Mouse (Mus musculus): ENCODE data around the gene Hoxc5. TPM values are rescaled to one million over a fixed set of nuclear protein-coding genes. Genes with fewer than 3 reads are reported as not detected.
A peak's percentile ranks its signal among the peaks of the same experiment; 100 is the strongest.

The Hoxc5 gene
- polyA plus RNA-seq, 1 experiment from 2014 or later: not detected

DNA sequence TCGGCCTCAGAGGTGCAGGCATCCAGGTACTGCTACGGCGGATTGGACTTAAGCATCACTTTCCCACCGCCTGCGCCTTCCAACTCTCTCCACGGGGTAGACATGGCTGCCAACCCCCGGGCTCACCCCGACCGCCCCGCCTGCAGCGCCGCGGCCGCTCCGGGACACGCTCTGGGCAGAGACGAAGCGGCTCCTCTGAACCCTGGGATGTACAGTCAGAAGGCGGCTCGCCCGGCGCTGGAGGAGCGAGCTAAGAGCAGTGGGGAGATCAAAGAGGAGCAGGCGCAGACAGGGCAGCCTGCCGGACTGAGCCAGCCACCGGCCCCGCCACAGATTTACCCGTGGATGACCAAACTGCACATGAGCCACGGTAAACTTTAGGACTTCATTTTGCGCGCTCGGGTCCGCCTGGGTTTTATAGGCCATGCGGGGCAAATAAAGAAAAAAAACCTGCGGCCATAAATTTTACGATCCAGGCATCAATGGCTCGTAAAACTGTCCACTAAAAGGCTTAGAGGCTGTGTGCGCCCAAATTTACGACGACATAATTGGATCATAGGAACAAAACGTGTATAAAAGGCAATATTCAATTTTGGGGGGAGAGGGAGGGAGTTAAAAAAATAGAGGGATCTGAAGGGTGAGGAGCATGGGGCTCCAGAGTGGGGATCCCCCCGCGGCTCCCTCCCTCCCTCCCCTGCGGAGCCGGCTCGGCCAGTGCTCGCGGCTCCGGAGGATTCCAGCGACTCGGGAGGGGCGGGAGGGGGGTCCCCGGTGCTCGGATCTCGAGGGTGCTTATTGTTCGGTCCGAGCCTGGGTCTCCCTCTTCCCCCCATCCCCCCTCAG lies 47.1 kb downstream of the Hoxc5 start:
- Histone ChIP-seq H3K4me1 (peaks cover 5% of the 10 kb centered on the region), H3K4me3 (replicated peaks) (0 out of 2 replicates have a peak overlapping the region, but pooled peaks have one; percentile 4), H3K27me3 (peaks cover 99% of the 10 kb centered on the region), H3K4me2 (0 out of 2 replicates have a peak overlapping the region, but pooled peaks have one; percentile 10), H3K27ac (no peak overlapping the region), H3K9me3 (no peaks in the 10 kb centered on the region), H3K36me3 (replicated peaks) (no peaks in the 10 kb centered on the region), H3K9ac (no peak overlapping the region)
- under 1% methylated on average over 43 of the region's 57 CpGs for WGBS
- ATAC-seq (ENCODE audit: low FRiP score): no peak

DNA sequence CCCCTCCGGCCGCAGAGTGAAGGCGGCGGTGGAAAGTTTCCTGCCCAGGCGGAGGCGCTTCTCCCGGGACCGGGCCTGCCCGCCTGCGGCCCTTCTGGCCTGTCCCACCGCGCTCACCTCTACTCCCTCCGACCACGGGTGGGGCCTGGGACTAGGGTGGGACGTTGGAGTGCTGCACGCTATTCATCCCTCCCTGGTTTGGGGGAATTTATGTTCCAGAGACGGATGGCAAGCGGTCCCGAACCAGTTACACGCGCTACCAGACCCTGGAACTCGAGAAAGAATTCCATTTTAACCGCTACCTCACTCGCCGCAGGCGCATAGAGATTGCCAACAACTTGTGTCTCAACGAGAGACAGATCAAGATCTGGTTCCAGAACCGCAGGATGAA lies 47.8 kb downstream of the Hoxc5 start:
- Histone ChIP-seq H3K4me1 (peaks cover 5% of the 10 kb centered on the region), H3K36me3 (replicated peaks) (no peaks in the 10 kb centered on the region), H3K27ac (no peak overlapping the region), H3K4me3 (replicated peaks) (0 out of 2 replicates have a peak overlapping the region, but pooled peaks have one; percentile 4), H3K9ac (no peak overlapping the region), H3K27me3 (peaks cover 99% of the 10 kb centered on the region), H3K4me2 (no peak overlapping the region), H3K9me3 (no peaks in the 10 kb centered on the region)
- ATAC-seq (ENCODE audit: low FRiP score): no peak
- under 1% methylated on average over 28 of the region's 28 CpGs for WGBS

DNA sequence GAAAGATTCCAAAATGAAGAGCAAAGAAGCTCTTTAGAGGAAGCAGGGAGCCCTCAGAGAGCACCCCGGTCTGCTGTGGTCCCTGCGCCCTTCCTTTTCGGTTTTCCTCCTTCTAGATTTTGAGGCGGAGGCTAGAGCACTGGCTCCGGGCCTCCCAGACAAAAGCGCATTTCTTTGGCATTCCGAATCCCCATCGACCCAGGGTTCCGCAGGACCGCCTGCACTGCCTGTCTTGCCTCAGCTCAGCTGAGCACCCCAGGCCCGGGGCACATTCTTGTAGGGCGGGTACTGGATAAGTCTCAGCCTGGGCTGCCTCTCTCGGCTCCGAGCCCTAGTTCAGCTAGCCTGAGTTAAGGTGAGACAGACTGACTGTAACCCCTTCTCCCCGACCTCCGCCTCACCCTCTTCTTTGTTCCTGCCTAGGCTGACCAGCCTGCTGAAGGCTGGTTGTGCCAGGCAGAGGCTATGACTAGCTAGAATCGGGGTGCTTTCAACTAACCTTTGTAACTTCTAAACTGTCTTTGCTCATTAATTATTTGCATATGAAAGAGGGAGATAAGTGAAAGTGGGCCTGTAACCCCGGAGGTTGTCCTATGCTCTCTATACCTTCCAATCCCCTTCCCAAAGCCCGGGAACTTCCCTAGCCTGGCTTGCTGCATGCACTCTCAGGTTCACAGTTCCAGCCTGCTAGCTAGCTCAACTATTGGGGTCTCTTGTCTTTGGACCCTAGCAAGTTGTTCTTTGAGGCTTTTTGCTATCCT lies 48.3 kb downstream of the Hoxc5 start:
- ATAC-seq (ENCODE audit: low FRiP score): no peak
- no peaks in the 10 kb centered on the region for H3K9me3 ChIP-seq
- no peak overlapping the region for H3K9ac ChIP-seq
- H3K4me2 ChIP-seq: no peak overlapping the region
- peaks cover 5% of the 10 kb centered on the region for H3K4me1 ChIP-seq
- H3K36me3 ChIP-seq (replicated peaks): no peaks in the 10 kb centered on the region
- no peak overlapping the region for H3K4me3 ChIP-seq (replicated peaks)
- H3K27ac ChIP-seq: no peak overlapping the region
- H3K27me3 ChIP-seq: peaks cover 99% of the 10 kb centered on the region
- under 1% methylated on average over 19 of the region's 19 CpGs for WGBS

DNA sequence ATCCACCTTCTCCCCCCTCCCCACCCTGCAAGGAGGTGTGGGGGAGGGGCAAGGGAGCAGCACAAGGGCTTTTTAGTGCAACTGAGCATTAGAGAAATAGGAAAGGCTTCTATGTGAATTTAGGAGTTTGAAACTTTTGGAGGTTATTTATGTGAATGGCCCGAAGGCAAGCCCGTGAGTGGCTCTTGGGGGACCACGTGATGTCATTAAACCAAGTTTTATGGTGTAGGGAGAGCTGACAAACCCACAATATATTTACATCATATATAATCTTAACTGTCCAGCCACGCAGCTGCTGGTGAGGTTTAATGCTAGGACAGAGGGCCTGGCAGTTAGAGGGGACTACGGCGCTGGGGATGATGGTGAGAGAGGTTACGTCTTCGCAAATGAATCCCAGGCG lies 51.4 kb downstream of the Hoxc5 start, which contains the start of gene Hoxc4:
Gene Hoxc4 (plus strand): TSS at position 299 of the 400 bp plus-strand sequence.
- WGBS: 6% methylated on average over 9 of the region's 9 CpGs
- no peaks in the 10 kb centered on the region for H3K36me3 ChIP-seq (replicated peaks)
- H3K9ac ChIP-seq: no peak within 1 kb of the TSS
- no peak within 1 kb of the TSS for H3K4me2 ChIP-seq
- peaks cover 5% of the 10 kb centered on the region for H3K4me1 ChIP-seq
- peaks cover 99% of the 10 kb centered on the region for H3K27me3 ChIP-seq
- no peak within 1 kb of the TSS for H3K27ac ChIP-seq
- ATAC-seq (ENCODE audit: low FRiP score): no peak
- no peak within 1 kb of the TSS for H3K4me3 ChIP-seq (replicated peaks)
- no peaks in the 10 kb centered on the region for H3K9me3 ChIP-seq

DNA sequence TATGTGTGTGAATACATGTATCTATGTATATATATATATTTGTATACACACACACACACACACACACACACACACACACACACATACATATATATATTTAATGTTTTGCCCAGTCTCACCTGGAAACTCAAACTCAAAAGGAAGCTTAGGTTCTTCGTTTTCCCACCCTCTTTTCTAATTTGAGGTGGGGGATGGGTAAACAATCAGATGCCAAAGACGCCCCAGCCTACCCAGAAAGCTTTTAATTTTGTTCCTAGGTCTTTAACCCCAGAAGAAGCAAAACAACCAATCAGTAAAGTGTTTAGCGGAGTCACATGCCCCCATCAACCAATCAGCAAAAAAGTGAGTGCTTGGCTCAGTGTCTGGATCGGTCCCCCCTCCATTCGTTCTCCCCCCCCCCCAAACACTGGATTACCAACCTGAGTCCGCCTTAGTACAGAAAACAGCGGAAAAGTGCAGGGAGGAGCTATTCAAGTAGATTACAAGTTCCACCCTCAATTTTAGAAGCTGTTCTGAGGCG lies 53.7 kb downstream of the Hoxc5 start:
- ATAC-seq (ENCODE audit: low FRiP score): no peak
- H3K4me3 ChIP-seq (replicated peaks): no peak overlapping the region
- H3K4me1 ChIP-seq: no peaks in the 10 kb centered on the region
- no peak overlapping the region for H3K27ac ChIP-seq
- WGBS: under 1% methylated on average over 8 of the region's 8 CpGs
- H3K4me2 ChIP-seq: no peak overlapping the region
- no peaks in the 10 kb centered on the region for H3K9me3 ChIP-seq
- peaks cover 97% of the 10 kb centered on the region for H3K27me3 ChIP-seq
- no peaks in the 10 kb centered on the region for H3K36me3 ChIP-seq (replicated peaks)
- H3K9ac ChIP-seq: no peak overlapping the region

DNA sequence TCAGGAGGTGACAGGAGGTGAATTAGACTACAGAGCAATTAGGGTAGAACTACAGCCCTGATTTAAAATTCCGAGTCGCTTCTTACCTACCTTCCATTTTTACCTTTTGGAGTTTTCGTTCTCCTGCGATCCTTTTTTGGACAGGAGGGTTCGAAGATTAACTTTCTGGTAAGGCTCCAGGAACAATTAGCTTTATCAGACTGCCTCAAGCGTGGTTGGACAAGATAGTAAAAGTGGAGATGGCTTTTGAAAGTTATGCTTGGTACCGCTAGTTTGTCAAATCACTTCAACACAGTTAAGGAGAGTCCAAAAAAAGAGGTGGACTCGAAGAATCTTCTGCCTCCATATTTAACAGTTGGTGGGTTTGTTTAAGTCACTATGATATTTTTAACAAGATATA lies 54.3 kb downstream of the Hoxc5 start:
- no peak overlapping the region for H3K4me3 ChIP-seq (replicated peaks)
- no peaks in the 10 kb centered on the region for H3K36me3 ChIP-seq (replicated peaks)
- H3K27me3 ChIP-seq: peaks cover 97% of the 10 kb centered on the region
- 7% methylated on average over 8 of the region's 8 CpGs for WGBS
- ATAC-seq (ENCODE audit: low FRiP score): no peak
- H3K9me3 ChIP-seq: no peaks in the 10 kb centered on the region
- H3K27ac ChIP-seq: no peak overlapping the region
- no peak overlapping the region for H3K9ac ChIP-seq
- H3K4me1 ChIP-seq: no peaks in the 10 kb centered on the region
- no peak overlapping the region for H3K4me2 ChIP-seq

DNA sequence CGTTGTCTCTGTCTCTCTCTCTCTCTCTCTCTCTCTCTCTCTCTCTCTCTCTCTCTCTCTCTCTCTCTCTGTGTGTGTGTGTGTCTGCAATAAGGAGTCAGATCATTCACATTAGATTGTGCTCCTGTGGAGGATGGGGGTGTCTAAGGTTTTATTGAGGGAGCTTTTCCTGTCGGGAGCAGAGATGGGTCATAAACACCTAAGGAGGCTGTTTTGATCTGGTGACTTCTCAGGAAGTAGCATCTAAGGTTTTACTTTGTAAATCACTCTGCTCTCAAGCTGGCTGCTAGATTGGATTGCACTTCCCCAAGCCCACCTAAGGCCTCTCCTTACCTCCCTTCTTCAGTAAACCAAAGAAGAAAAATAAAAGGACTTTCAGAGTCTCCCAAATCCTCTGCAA lies 56.9 kb downstream of the Hoxc5 start:
- H3K9me3 ChIP-seq: no peaks in the 10 kb centered on the region
- no peak overlapping the region for H3K27ac ChIP-seq
- no peak overlapping the region for H3K4me2 ChIP-seq
- no peak overlapping the region for H3K9ac ChIP-seq
- peaks cover 97% of the 10 kb centered on the region for H3K27me3 ChIP-seq
- H3K4me1 ChIP-seq: no peaks in the 10 kb centered on the region
- no peaks in the 10 kb centered on the region for H3K36me3 ChIP-seq (replicated peaks)
- ATAC-seq (ENCODE audit: low FRiP score): no peak
- 0% methylated on average over 2 of the region's 2 CpGs for WGBS
- H3K4me3 ChIP-seq (replicated peaks): no peak overlapping the region

DNA sequence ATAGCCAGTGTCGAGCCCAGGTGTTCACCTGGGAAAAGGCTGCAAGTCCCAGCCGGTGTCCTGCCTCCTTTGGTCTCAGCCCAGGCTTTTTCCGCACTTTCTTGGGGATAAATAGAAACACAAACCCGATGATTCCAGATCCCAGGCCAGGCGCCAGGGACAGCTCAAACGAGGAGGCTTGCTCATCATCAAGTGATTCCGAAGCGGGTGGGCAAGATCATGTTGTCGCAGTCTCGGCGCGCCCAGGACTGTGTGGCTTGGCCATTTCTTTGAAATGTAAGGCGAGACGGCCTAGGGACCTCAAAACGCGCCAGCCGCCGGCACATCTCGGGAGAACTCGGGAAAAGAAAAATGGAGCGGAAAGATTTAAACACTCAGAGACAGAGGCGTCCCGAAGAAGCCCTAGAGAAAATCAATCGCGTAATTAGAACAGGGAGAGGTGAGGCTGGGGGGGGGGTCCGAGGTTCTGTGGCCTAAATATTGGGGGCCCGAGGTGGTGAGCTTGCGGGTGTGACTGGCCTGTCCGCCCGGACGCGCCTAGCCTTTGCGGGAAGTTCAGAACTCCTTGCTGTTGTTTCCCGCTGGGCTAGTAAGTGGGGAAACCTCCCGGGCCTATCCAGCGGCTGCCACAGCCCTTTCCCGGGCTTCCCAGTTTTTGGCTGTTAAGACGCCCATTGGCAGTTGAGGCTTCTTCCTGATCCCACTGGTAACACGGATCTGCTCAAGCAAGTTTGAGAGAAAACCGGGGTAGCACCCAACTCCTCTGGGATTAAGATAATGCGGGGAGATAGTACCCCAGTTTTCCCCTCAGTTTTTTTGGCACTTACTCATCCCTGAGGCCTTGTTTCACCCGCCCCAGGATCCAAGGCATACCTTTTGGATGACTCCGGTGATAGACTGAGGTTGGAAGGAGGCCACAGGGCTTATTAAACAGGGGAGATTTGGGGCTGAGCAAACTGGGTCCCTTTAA lies 60.3 kb downstream of the Hoxc5 start:
- H3K9me3 ChIP-seq: no peaks in the 10 kb centered on the region
- no peaks in the 10 kb centered on the region for H3K36me3 ChIP-seq (replicated peaks)
- ATAC-seq (ENCODE audit: low FRiP score): no peak
- peaks cover 91% of the 10 kb centered on the region for H3K27me3 ChIP-seq
- H3K4me1 ChIP-seq: no peaks in the 10 kb centered on the region
- no peak overlapping the region for H3K9ac ChIP-seq
- no peak overlapping the region for H3K4me2 ChIP-seq
- no peak overlapping the region for H3K4me3 ChIP-seq (replicated peaks)
- H3K27ac ChIP-seq: no peak overlapping the region
- WGBS: under 1% methylated on average over 42 of the region's 43 CpGs

DNA sequence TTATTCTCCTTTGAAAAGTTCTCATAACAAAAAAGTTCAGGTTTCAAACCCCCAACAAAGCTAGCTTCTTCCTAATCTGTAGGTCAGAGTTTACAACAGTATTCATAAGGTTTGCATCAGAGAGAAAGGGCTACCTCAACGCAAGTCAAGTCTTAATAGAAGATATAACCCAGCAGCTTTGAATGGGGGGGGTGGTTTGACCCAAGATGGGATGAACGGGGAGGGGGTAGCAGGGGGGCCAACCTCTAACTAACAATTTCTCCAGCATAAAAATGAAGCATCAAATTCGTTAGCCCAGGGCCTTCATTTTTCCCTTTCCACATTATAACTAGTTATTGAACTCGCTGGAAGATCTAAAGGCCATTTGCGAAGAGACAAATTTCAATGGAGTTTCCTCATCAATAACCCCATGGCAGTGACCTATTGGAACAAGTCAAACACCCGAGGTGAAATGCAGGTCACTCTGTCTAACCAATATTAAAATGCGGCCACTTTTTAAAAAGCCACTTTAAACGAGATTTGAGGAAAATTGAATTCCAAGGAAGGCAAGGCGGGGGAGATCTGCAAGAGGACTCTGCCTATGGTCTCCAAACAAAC lies 61.8 kb downstream of the Hoxc5 start:
- no peak overlapping the region for H3K27ac ChIP-seq
- no peak overlapping the region for H3K4me2 ChIP-seq
- H3K27me3 ChIP-seq: peaks cover 91% of the 10 kb centered on the region
- ATAC-seq (ENCODE audit: low FRiP score): no peak
- no peaks in the 10 kb centered on the region for H3K36me3 ChIP-seq (replicated peaks)
- no peak overlapping the region for H3K4me3 ChIP-seq (replicated peaks)
- no peaks in the 10 kb centered on the region for H3K9me3 ChIP-seq
- no peaks in the 10 kb centered on the region for H3K4me1 ChIP-seq
- 7% methylated on average over 9 of the region's 9 CpGs for WGBS
- H3K9ac ChIP-seq: no peak overlapping the region

DNA sequence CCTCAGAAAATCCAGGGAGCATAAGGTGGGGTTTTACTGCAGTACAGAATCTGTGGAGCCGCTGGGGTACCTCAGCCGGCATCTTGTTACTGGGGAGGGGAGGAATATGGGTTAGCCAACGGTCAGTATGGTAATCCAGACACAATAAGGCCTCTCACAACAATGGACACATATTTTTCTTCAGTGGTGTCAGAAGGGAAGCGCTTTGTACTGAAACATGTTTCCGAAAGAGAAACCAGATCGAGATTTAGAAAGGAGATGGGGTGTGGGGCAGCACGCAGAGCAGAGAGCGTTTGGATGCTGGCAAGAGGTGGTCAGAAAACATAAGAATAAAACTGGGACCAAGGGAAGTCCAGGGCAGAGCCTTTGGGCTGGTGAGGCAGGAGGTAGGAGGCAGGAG lies 62.9 kb downstream of the Hoxc5 start:
- ATAC-seq (ENCODE audit: low FRiP score): no peak
- no peak overlapping the region for H3K27ac ChIP-seq
- H3K36me3 ChIP-seq (replicated peaks): no peaks in the 10 kb centered on the region
- peaks cover 91% of the 10 kb centered on the region for H3K27me3 ChIP-seq
- H3K4me3 ChIP-seq (replicated peaks): no peak overlapping the region
- WGBS: under 1% methylated on average over 8 of the region's 8 CpGs
- no peaks in the 10 kb centered on the region for H3K9me3 ChIP-seq
- H3K9ac ChIP-seq: no peak overlapping the region
- H3K4me1 ChIP-seq: 0 out of 2 replicates have a peak, but pooled peaks cover 4% of the 10 kb centered on the region
- H3K4me2 ChIP-seq: no peak overlapping the region

DNA sequence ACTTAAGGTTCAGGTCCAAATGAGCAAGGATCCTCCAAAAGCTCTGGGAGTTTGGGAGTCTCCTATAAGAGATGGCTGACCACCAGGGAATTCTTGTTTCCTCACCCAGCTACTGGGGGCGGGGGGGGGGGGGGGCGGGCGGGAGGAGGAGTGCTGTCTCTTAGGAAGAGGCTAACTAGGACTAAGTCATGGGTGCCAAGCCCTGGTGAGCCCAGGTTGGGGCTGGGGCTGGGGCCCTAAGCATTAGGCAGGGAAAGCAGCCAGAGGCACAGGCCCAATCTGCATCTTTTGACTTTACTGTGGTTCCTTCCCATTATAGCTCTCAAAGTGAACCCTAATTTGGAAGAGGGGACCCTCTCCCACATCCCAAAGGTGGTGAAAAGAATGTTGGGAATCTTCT lies 64.9 kb downstream of the Hoxc5 start:
- no peak overlapping the region for H3K27ac ChIP-seq
- no peak overlapping the region for H3K9ac ChIP-seq
- no peak for ATAC-seq (ENCODE audit: low FRiP score)
- 0 out of 2 replicates have a peak, but pooled peaks cover 4% of the 10 kb centered on the region for H3K4me1 ChIP-seq
- WGBS: no CpG with 5 or more reads among the region's 3 CpGs
- no peaks in the 10 kb centered on the region for H3K36me3 ChIP-seq (replicated peaks)
- H3K27me3 ChIP-seq: peaks cover 93% of the 10 kb centered on the region
- no peak overlapping the region for H3K4me3 ChIP-seq (replicated peaks)
- no peaks in the 10 kb centered on the region for H3K9me3 ChIP-seq
- no peak overlapping the region for H3K4me2 ChIP-seq
